Mouse (Mus musculus): ENCODE measurements around the gene Med25.

DNA sequence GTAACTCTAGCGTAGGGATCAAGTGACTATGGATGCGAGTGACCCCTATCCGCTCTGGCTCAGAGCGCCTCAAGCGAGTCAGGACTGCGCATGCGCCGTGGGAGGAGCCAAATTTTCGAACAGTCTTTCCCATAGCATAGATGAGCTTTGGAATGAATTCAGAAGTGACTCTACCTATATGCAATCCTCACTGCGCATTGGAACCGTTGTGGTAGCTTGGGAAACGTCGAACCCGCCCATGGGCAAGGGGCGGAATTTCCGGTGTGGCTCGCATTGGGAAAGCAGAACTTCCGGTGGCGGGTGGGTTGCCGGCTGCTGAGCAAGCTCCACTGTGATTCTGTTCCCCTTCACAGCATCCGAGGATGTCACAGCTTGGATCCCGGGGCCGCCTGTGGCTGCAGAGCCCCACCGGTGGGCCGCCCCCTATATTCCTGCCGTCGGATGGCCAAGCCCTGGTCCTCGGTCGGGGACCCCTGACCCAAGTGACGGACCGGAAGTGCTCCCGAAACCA, 35.4 kb downstream of the Med25 start, which contains the start of gene Pnkp:
- no peak for TF ChIP-seq CTCF (IDR thresholded peaks at IDR 0.05; ENCODE audit: low read depth)
- TF ChIP-seq EP300 (IDR thresholded peaks at IDR 0.05; ENCODE audit: low read depth) = no peak

Measured in liver, postnatal 0 days (tissue).